Mouse (Mus musculus) heart, embryonic 16.5 days (tissue): ENCODE results near the gene Snx14. TPM values are rescaled to one million over a fixed set of nuclear protein-coding genes. Genes with fewer than 3 reads are reported as not detected.

Experiments used
- ATAC-seq: fragments of 200-750 bp; cut with Nextera tagmentation; replicated peaks from 2 replicates; pipeline ENCODE4 v1.8.0; 2017; ENCODE audit warnings: moderate number of reproducible peaks; ENCODE audit not compliant: insufficient read depth, low FRiP score; ENCODE audit errors: extremely low read depth
- H3K27ac ChIP-seq: fragments of 300-500 bp; sonication (generic); 2 replicates; pipeline ENCODE4 v1.5.1; 2014; ENCODE audit warnings: mild to moderate bottlenecking, low read length, control low read depth, moderate library complexity
- H3K27me3 ChIP-seq: fragments of 300-500 bp; sonication (generic); 2 replicates; pipeline ENCODE4 v1.6.1; 2014; ENCODE audit warnings: low read length, mixed read lengths; ENCODE audit not compliant: control insufficient read depth, insufficient read depth
- H3K36me3 ChIP-seq: fragments of 300-500 bp; sonication (generic); 2 replicates; pipeline ENCODE4 v1.6.1; 2014; ENCODE audit not compliant: control insufficient read depth, insufficient read depth
- H3K4me1 ChIP-seq: fragments of 300-500 bp; sonication (generic); 2 replicates; pipeline ENCODE4 v1.6.1; 2014; ENCODE audit warnings: low read length, mixed read lengths; ENCODE audit not compliant: control insufficient read depth, insufficient read depth
- H3K4me2 ChIP-seq: fragments of 300-500 bp; sonication (generic); 2 replicates; pipeline ENCODE4 v1.6.1; 2014; ENCODE audit warnings: low read depth, mild to moderate bottlenecking, control low read depth, low read length
- H3K4me3 ChIP-seq: fragments of 300-500 bp; sonication (generic); 2 replicates; pipeline ENCODE4 v1.5.1; 2014; ENCODE audit warnings: mild to moderate bottlenecking, control low read depth, low read length
- H3K9ac ChIP-seq: fragments of 300-500 bp; sonication (generic); 2 replicates; pipeline ENCODE4 v1.6.1; 2014; ENCODE audit warnings: low read length, control low read depth
- H3K9me3 ChIP-seq: fragments of 300-500 bp; sonication (generic); replicated peaks from 2 replicates; pipeline ENCODE4 v1.6.1; 2016; ENCODE audit warnings: low read length; ENCODE audit not compliant: control insufficient read depth
- WGBS: fragments of 180-500 bp; shearing (Covaris S2); extraction: QIAGEN DNeasy Blood & Tissue Kit; methylation state at CpG from one replicate; pipeline ENCODE4 v1.1.7; 2014; 5-methylcytosine and 5-hydroxymethylcytosine counted together
- polyA plus RNA-seq: library from polyadenylated mRNA; unstranded; fragments of >200 nt; fragmentation: Nextera tagmentation; extraction: Ambion mirVana; gene quantifications from 2 replicates; pipeline ENCODE4 v1.2.1, GENCODE M21; 2015

Snx14 gene
- polyA plus RNA-seq, 1 experiment from 2014 or later, result 34.9 TPM

GRCm38 (mm10) chr9:88362055-88362850 is 76.5 kb downstream of the Snx14 start:
- H3K4me1 ChIP-seq, result peaks cover 23% of the 10 kb centered on the region
- ATAC-seq, result 0 out of 2 replicates have a peak, but pooled peaks have one; percentile 31
- peaks cover 10% of the 10 kb centered on the region for H3K36me3 ChIP-seq
- 35% methylated on average over 4 of the region's 5 CpGs for WGBS
- no peak overlapping the region for H3K4me3 ChIP-seq
- H3K9me3 ChIP-seq, result no peaks in the 10 kb centered on the region
- H3K4me2 ChIP-seq, result no peak overlapping the region
- no peaks in the 10 kb centered on the region for H3K27me3 ChIP-seq
- no peak overlapping the region for H3K9ac ChIP-seq
- 0 out of 2 replicates have a peak overlapping the region, but pooled peaks have one; percentile 28 for H3K27ac ChIP-seq

- WGBS, result 60% methylated on average over 14 of the region's 14 CpGs
- Histone ChIP-seq H3K27me3 (no peaks in the 10 kb centered on the region), H3K4me2 (no peak overlapping the region), H3K4me3 (no peak overlapping the region), H3K36me3 (peaks cover 10% of the 10 kb centered on the region), H3K4me1 (peaks cover 23% of the 10 kb centered on the region), H3K9ac (no peak overlapping the region), H3K9me3 (no peaks in the 10 kb centered on the region), H3K27ac (peak overlapping the region; percentile 74)
- peak; percentile 30; the same call in 1 of the 2 replicates for ATAC-seq
These were observed 77.4 kb downstream of the Snx14 start for GRCm38 (mm10) chr9:88361211-88361909.

- H3K36me3 ChIP-seq, result no peaks in the 10 kb centered on the region
- H3K27ac ChIP-seq, result no peak overlapping the region
- H3K9ac ChIP-seq, result no peak overlapping the region
- H3K4me2 ChIP-seq, result no peak overlapping the region
- H3K4me1 ChIP-seq, result peaks cover 23% of the 10 kb centered on the region
- no peak for ATAC-seq
- no peak overlapping the region for H3K4me3 ChIP-seq
- no peaks in the 10 kb centered on the region for H3K27me3 ChIP-seq
- WGBS, result 46% methylated on average over 2 of the region's 2 CpGs
- H3K9me3 ChIP-seq, result no peaks in the 10 kb centered on the region
These were observed 79.6 kb downstream of the Snx14 start for GRCm38 (mm10) chr9:88359140-88359539.

GRCm38 (mm10) chr9:88357173-88357572 is 81.6 kb downstream of the Snx14 start:
- H3K27me3 ChIP-seq, result no peaks in the 10 kb centered on the region
- H3K4me2 ChIP-seq, result no peak overlapping the region
- H3K4me1 ChIP-seq, result peaks cover 11% of the 10 kb centered on the region
- ATAC-seq, result no peak
- H3K4me3 ChIP-seq, result no peak overlapping the region
- 66% methylated on average over 3 of the region's 3 CpGs for WGBS
- H3K9me3 ChIP-seq, result no peaks in the 10 kb centered on the region
- no peak overlapping the region for H3K9ac ChIP-seq
- H3K27ac ChIP-seq, result no peak overlapping the region
- no peaks in the 10 kb centered on the region for H3K36me3 ChIP-seq

GRCm38 (mm10) chr9:88353459-88353858 is 85.3 kb downstream of the Snx14 start:
- no peak overlapping the region for H3K27ac ChIP-seq
- H3K9ac ChIP-seq, result no peak overlapping the region
- 84% methylated on average over 7 of the region's 7 CpGs for WGBS
- no peaks in the 10 kb centered on the region for H3K36me3 ChIP-seq
- no peak overlapping the region for H3K4me3 ChIP-seq
- peaks cover 3% of the 10 kb centered on the region; the same call in 1 of the 2 replicates for H3K4me1 ChIP-seq
- ATAC-seq, result no peak
- H3K4me2 ChIP-seq, result no peak overlapping the region
- H3K27me3 ChIP-seq, result no peaks in the 10 kb centered on the region
- no peaks in the 10 kb centered on the region for H3K9me3 ChIP-seq

GRCm38 (mm10) chr9:88352741-88353140 is 86.0 kb downstream of the Snx14 start:
- Histone ChIP-seq H3K4me3 (no peak overlapping the region), H3K36me3 (no peaks in the 10 kb centered on the region), H3K27me3 (no peaks in the 10 kb centered on the region), H3K9me3 (no peaks in the 10 kb centered on the region), H3K9ac (no peak overlapping the region), H3K27ac (no peak overlapping the region), H3K4me1 (peaks cover 3% of the 10 kb centered on the region; the same call in 1 of the 2 replicates), H3K4me2 (no peak overlapping the region)
- no peak for ATAC-seq
- WGBS, result 72% methylated on average over 6 of the region's 6 CpGs

- H3K9me3 ChIP-seq, result no peaks in the 10 kb centered on the region
- no peaks in the 10 kb centered on the region for H3K36me3 ChIP-seq
- ATAC-seq, result no peak
- H3K27ac ChIP-seq, result no peak overlapping the region
- peaks cover 6% of the 10 kb centered on the region; the same call in 1 of the 2 replicates for H3K4me1 ChIP-seq
- H3K4me2 ChIP-seq, result no peak overlapping the region
- no peaks in the 10 kb centered on the region for H3K27me3 ChIP-seq
- H3K9ac ChIP-seq, result no peak overlapping the region
- 54% methylated on average over 3 of the region's 3 CpGs for WGBS
- H3K4me3 ChIP-seq, result no peak overlapping the region
These were observed 87.6 kb downstream of the Snx14 start for GRCm38 (mm10) chr9:88351163-88351562.

- 69% methylated on average over 1 of the region's 1 CpGs for WGBS
- H3K4me1 ChIP-seq, result peaks cover 8% of the 10 kb centered on the region
- no peak overlapping the region for H3K27ac ChIP-seq
- no peak overlapping the region for H3K4me2 ChIP-seq
- H3K9me3 ChIP-seq, result no peaks in the 10 kb centered on the region
- no peaks in the 10 kb centered on the region for H3K36me3 ChIP-seq
- H3K4me3 ChIP-seq, result no peak overlapping the region
- no peak for ATAC-seq
- no peak overlapping the region for H3K9ac ChIP-seq
- no peaks in the 10 kb centered on the region for H3K27me3 ChIP-seq
These were observed 88.4 kb downstream of the Snx14 start for GRCm38 (mm10) chr9:88350317-88350716.

- Histone ChIP-seq H3K4me1 (peaks cover 10% of the 10 kb centered on the region), H3K36me3 (no peaks in the 10 kb centered on the region), H3K9ac (no peak overlapping the region), H3K4me2 (no peak overlapping the region), H3K4me3 (no peak overlapping the region), H3K27me3 (no peaks in the 10 kb centered on the region), H3K27ac (no peak overlapping the region), H3K9me3 (no peaks in the 10 kb centered on the region)
- 89% methylated on average over 6 of the region's 6 CpGs for WGBS
- no peak for ATAC-seq
These were observed 90.1 kb downstream of the Snx14 start for GRCm38 (mm10) chr9:88348623-88349022.
